Mouse (Mus musculus) ovary, adult 10 weeks (tissue): ENCODE measurements around the gene E4f1. TPM values are rescaled to one million over a fixed set of nuclear protein-coding genes. Genes with fewer than 3 reads are reported as not detected.

Source experiments
- polyA plus RNA-seq: library from polyadenylated mRNA; stranded (reverse); fragments of 350-450 nt; fragmentation: Illumina TruSeq; extraction: RNeasy Lipid Tissue Mini Kit (QIAGEN cat#74804); gene quantifications from one replicate; pipeline ENCODE4 v1.2.3, GENCODE M21; 2014

The E4f1 gene
- 0.46 TPM for polyA plus RNA-seq

GRCm38 (mm10) chr17:24469910-24470602 is at the start of gene E4f1, which contains the start of gene Pgp:
Gene E4f1, minus strand, starts transcription at chr17:24470313.
Gene Pgp, plus strand, starts transcription at chr17:24470392.

GRCm38 (mm10) chr17:24488186-24488661 is 18.1 kb upstream of the E4f1 start, which contains the start of gene Caskin1:
Gene Caskin1, plus strand, starts transcription at chr17:24488601.

GRCm38 (mm10) chr17:24478663-24479380 is 8.7 kb upstream of the E4f1 start, which contains the start of gene Mlst8:
Gene Mlst8, minus strand, starts transcription at chr17:24479078.

GRCm38 (mm10) chr17:24473612-24474275 is 3.6 kb upstream of the E4f1 start, which contains the start of gene Bricd5:
Gene Bricd5, plus strand, starts transcription at chr17:24473884.

GRCm38 (mm10) chr17:24442632-24443155 is 27.4 kb downstream of the E4f1 start, which contains the start of gene Dnase1l2:
Gene Dnase1l2, minus strand, starts transcription at chr17:24443105.

GRCm38 (mm10) chr17:24426471-24427169 is 43.5 kb downstream of the E4f1 start, which contains the start of gene Eci1:
Gene Eci1, plus strand, starts transcription at chr17:24426641.

GRCm38 (mm10) chr17:24414230-24414976 is 55.7 kb downstream of the E4f1 start, which contains the start of gene Rnps1:
Gene Rnps1, plus strand, starts transcription at chr17:24414565.

Other genes starting within 250 kb of the E4f1 start
- gene Tedc2, start 249.5 kb downstream of the E4f1 start, polyA plus RNA-seq: 4.7 TPM
- 5.2 TPM for gene Ccnf, start 218.8 kb downstream of the E4f1 start, polyA plus RNA-seq
- gene Abca17, start 119.2 kb downstream of the E4f1 start, polyA plus RNA-seq: not detected
- gene Abca3, start 118.4 kb downstream of the E4f1 start, polyA plus RNA-seq: 1.7 TPM
- gene Rnps1, start 55.7 kb downstream of the E4f1 start, polyA plus RNA-seq: 81.8 TPM
- 15.1 TPM for gene Eci1, start 43.7 kb downstream of the E4f1 start, polyA plus RNA-seq
- not detected for gene Dnase1l2, start 27.2 kb downstream of the E4f1 start, polyA plus RNA-seq
- 29.5 TPM for gene Pgp, start 79 bp upstream of the E4f1 start, polyA plus RNA-seq
- gene Bricd5, start 3.6 kb upstream of the E4f1 start, polyA plus RNA-seq: not detected
- gene Mlst8, start 8.8 kb upstream of the E4f1 start, polyA plus RNA-seq: 5.6 TPM
- 0.80 TPM for gene Caskin1, start 18.3 kb upstream of the E4f1 start, polyA plus RNA-seq
- 5.3 TPM for gene Traf7, start 57.6 kb upstream of the E4f1 start, polyA plus RNA-seq
- not detected for gene Rab26, start 63.9 kb upstream of the E4f1 start, polyA plus RNA-seq
- 6.3 TPM for gene Pkd1, start 79.5 kb upstream of the E4f1 start, polyA plus RNA-seq
- gene Tsc2, start 162.3 kb upstream of the E4f1 start, polyA plus RNA-seq: 15.9 TPM
- 0.34 TPM for gene Nthl1, start 162.4 kb upstream of the E4f1 start, polyA plus RNA-seq
- 11.8 TPM for gene Slc9a3r2, start 180.0 kb upstream of the E4f1 start, polyA plus RNA-seq
- not detected for gene Npw, start 188.1 kb upstream of the E4f1 start, polyA plus RNA-seq
- 0.68 TPM for gene Zfp598, start 199.4 kb upstream of the E4f1 start, polyA plus RNA-seq
- 0.83 TPM for gene Syngr3, start 219.6 kb upstream of the E4f1 start, polyA plus RNA-seq
- 10.4 TPM for gene Gfer, start 225.8 kb upstream of the E4f1 start, polyA plus RNA-seq
- 1.1 TPM for gene Noxo1, start 225.9 kb upstream of the E4f1 start, polyA plus RNA-seq
- 0.31 TPM for gene Tbl3, start 237.3 kb upstream of the E4f1 start, polyA plus RNA-seq
- not detected for gene Rnf151, start 247.8 kb upstream of the E4f1 start, polyA plus RNA-seq
- 771 TPM for gene Rps2, start 247.8 kb upstream of the E4f1 start, polyA plus RNA-seq